Mouse (Mus musculus): ENCODE data around the gene 4833439L19Rik. TPM values are rescaled to one million over a fixed set of nuclear protein-coding genes. Genes with fewer than 3 reads are reported as not detected.

4833439L19Rik gene
- polyA plus RNA-seq, 1 experiment from 2014 or later: 262 TPM

GRCm38 (mm10) chr13:54604221-54604620, 39.0 kb upstream of the 4833439L19Rik start:
- no peaks in the 10 kb centered on the region; the same call in 1 of the 2 replicates for H3K4me1 ChIP-seq (replicated peaks; ENCODE audit: control insufficient read depth, insufficient read depth, low read length)
- no peaks in the 10 kb centered on the region for H3K36me3 ChIP-seq (ENCODE audit: control insufficient read depth, insufficient read depth, low read length)
- no peak overlapping the region for H3K27ac ChIP-seq (ENCODE audit: low read depth, low read length)
- 62% methylated on average over 4 of the region's 4 CpGs for WGBS
- H3K4me2 ChIP-seq (replicated peaks; ENCODE audit: low read depth, low read length): no peak overlapping the region
- no peak overlapping the region for H3K9ac ChIP-seq (ENCODE audit: low read depth, low read length)
- H3K4me3 ChIP-seq (ENCODE audit: low read depth, low read length): no peak overlapping the region
- DNase-seq (ENCODE audit: low spot score) (no peak), ATAC-seq (ENCODE audit: low FRiP score) (no peak)
- no peaks in the 10 kb centered on the region for H3K9me3 ChIP-seq (ENCODE audit: control insufficient read depth, low read length)
- H3K27me3 ChIP-seq (ENCODE audit: control insufficient read depth, insufficient read depth, low read length): no peaks in the 10 kb centered on the region

- H3K36me3 ChIP-seq (ENCODE audit: control insufficient read depth, insufficient read depth, low read length): no peaks in the 10 kb centered on the region
- no peaks in the 10 kb centered on the region for H3K9me3 ChIP-seq (ENCODE audit: control insufficient read depth, low read length)
- H3K27me3 ChIP-seq (ENCODE audit: control insufficient read depth, insufficient read depth, low read length): no peaks in the 10 kb centered on the region
- H3K4me3 ChIP-seq (ENCODE audit: low read depth, low read length): no peak overlapping the region
- H3K27ac ChIP-seq (ENCODE audit: low read depth, low read length): no peak overlapping the region
- no peak for ATAC-seq (ENCODE audit: low FRiP score)
- no peak overlapping the region for H3K4me2 ChIP-seq (replicated peaks; ENCODE audit: low read depth, low read length)
- no peak overlapping the region for H3K9ac ChIP-seq (ENCODE audit: low read depth, low read length)
- no peaks in the 10 kb centered on the region for H3K4me1 ChIP-seq (replicated peaks; ENCODE audit: control insufficient read depth, insufficient read depth, low read length)
- no peak for DNase-seq (ENCODE audit: low spot score)
Observed at GRCm38 (mm10) chr13:54603501-54603900, 38.3 kb upstream of the 4833439L19Rik start.

DNA sequence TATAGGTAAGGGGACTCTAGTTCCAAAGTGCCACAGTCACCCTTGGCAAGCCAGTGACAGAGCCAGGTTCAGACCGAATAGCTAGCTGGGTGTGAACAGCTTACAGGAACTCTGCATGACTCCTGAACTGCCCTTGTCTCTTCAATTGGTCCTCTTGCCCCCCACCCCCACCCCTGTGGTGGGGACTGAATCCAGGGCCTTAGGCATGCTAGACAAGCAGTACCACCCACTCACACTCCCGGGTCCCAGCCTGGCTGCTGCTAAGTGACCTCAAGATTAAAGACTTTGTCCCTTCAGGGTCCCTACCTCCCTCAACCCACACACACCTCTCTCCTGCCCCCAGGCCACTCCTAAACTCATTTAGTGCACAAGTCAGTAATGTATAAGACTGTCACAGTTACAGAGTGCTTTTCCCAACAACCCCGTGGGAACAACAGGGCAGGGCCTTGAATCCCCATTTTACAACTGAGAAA, 37.4 kb upstream of the 4833439L19Rik start:
- H3K4me3 ChIP-seq (ENCODE audit: low read depth, low read length): no peak overlapping the region
- no peaks in the 10 kb centered on the region for H3K27me3 ChIP-seq (ENCODE audit: control insufficient read depth, insufficient read depth, low read length)
- no peak overlapping the region for H3K27ac ChIP-seq (ENCODE audit: low read depth, low read length)
- H3K4me1 ChIP-seq (replicated peaks; ENCODE audit: control insufficient read depth, insufficient read depth, low read length): no peaks in the 10 kb centered on the region
- 56% methylated on average over 3 of the region's 3 CpGs for WGBS
- H3K9me3 ChIP-seq (ENCODE audit: control insufficient read depth, low read length): no peaks in the 10 kb centered on the region
- H3K4me2 ChIP-seq (replicated peaks; ENCODE audit: low read depth, low read length): no peak overlapping the region
- H3K9ac ChIP-seq (ENCODE audit: low read depth, low read length): no peak overlapping the region
- no peaks in the 10 kb centered on the region for H3K36me3 ChIP-seq (ENCODE audit: control insufficient read depth, insufficient read depth, low read length)
- ATAC-seq (ENCODE audit: low FRiP score) (no peak), DNase-seq (ENCODE audit: low spot score) (no peak)

DNA sequence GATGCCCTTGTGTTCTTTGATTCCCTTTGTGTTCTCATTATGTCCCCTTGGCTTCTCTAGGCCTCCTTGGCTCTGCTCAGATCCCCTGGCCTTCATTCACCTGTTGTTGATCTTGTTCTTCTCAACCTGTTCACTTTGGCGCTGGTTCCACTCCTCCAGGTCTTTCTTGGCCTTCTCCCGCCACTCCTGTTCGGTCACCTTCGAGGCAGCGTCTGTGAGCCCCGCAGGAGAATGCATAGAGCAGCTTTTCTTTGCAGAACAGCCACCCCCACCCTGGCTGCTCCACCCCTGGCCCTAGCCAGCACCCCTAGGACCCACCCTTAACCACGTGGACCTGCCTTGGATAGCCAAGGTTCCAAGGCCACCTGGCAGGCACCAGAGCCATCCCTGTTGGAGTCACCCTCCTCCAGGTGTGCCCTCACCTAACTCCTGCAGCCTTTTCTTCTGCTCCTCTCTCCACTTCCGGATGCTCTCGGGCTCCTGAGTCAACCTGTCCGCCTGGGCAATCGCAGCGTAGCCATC, 33.4 kb upstream of the 4833439L19Rik start:
- H3K27me3 ChIP-seq (ENCODE audit: control insufficient read depth, insufficient read depth, low read length): no peaks in the 10 kb centered on the region
- 85% methylated on average over 12 of the region's 12 CpGs for WGBS
- no peak overlapping the region for H3K27ac ChIP-seq (ENCODE audit: low read depth, low read length)
- no peaks in the 10 kb centered on the region for H3K4me1 ChIP-seq (replicated peaks; ENCODE audit: control insufficient read depth, insufficient read depth, low read length)
- ATAC-seq (ENCODE audit: low FRiP score): no peak
- DNase-seq (ENCODE audit: low spot score): no peak
- no peaks in the 10 kb centered on the region for H3K36me3 ChIP-seq (ENCODE audit: control insufficient read depth, insufficient read depth, low read length)
- no peaks in the 10 kb centered on the region for H3K9me3 ChIP-seq (ENCODE audit: control insufficient read depth, low read length)
- H3K4me3 ChIP-seq (ENCODE audit: low read depth, low read length): no peak overlapping the region
- H3K9ac ChIP-seq (ENCODE audit: low read depth, low read length): no peak overlapping the region
- no peak overlapping the region for H3K4me2 ChIP-seq (replicated peaks; ENCODE audit: low read depth, low read length)

DNA sequence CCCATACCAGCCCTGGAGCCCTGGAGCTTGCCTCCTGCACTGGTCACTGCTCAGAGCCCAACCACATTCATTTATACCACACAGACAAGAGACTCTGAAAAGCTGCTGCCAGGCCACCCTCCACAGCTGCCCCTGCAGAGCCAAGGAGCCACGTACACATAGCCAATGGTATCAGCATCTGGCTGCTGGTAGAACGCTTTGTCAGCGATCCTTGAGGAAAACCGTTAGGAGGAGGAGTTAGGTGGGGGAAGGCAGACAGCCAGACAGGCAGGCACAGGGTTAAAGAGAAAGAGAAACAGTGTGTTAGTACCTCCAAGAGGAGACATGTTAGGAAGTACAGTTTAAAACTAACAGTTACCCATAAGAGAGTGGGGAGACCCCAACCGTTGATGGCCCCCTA, 31.6 kb upstream of the 4833439L19Rik start:
- DNase-seq (ENCODE audit: low spot score) (no peak), ATAC-seq (ENCODE audit: low FRiP score) (no peak)
- Histone ChIP-seq H3K4me2 (replicated peaks; ENCODE audit: low read depth, low read length) (no peak overlapping the region), H3K4me1 (replicated peaks; ENCODE audit: control insufficient read depth, insufficient read depth, low read length) (no peaks in the 10 kb centered on the region), H3K36me3 (ENCODE audit: control insufficient read depth, insufficient read depth, low read length) (no peaks in the 10 kb centered on the region), H3K9ac (ENCODE audit: low read depth, low read length) (no peak overlapping the region), H3K9me3 (ENCODE audit: control insufficient read depth, low read length) (no peaks in the 10 kb centered on the region), H3K27ac (ENCODE audit: low read depth, low read length) (no peak overlapping the region), H3K27me3 (ENCODE audit: control insufficient read depth, insufficient read depth, low read length) (no peaks in the 10 kb centered on the region), H3K4me3 (ENCODE audit: low read depth, low read length) (no peak overlapping the region)
- WGBS: 63% methylated on average over 5 of the region's 5 CpGs

GRCm38 (mm10) chr13:54596107-54596690, 31.0 kb upstream of the 4833439L19Rik start:
- Histone ChIP-seq H3K9ac (ENCODE audit: low read depth, low read length) (no peak overlapping the region), H3K36me3 (ENCODE audit: control insufficient read depth, insufficient read depth, low read length) (no peaks in the 10 kb centered on the region), H3K27ac (ENCODE audit: low read depth, low read length) (no peak overlapping the region), H3K4me2 (replicated peaks; ENCODE audit: low read depth, low read length) (no peak overlapping the region), H3K4me1 (replicated peaks; ENCODE audit: control insufficient read depth, insufficient read depth, low read length) (no peaks in the 10 kb centered on the region), H3K4me3 (ENCODE audit: low read depth, low read length) (no peak overlapping the region), H3K27me3 (ENCODE audit: control insufficient read depth, insufficient read depth, low read length) (no peaks in the 10 kb centered on the region), H3K9me3 (ENCODE audit: control insufficient read depth, low read length) (no peaks in the 10 kb centered on the region)
- no peak for DNase-seq (ENCODE audit: low spot score)
- WGBS: 75% methylated on average over 8 of the region's 8 CpGs
- no peak for ATAC-seq (ENCODE audit: low FRiP score)

DNA sequence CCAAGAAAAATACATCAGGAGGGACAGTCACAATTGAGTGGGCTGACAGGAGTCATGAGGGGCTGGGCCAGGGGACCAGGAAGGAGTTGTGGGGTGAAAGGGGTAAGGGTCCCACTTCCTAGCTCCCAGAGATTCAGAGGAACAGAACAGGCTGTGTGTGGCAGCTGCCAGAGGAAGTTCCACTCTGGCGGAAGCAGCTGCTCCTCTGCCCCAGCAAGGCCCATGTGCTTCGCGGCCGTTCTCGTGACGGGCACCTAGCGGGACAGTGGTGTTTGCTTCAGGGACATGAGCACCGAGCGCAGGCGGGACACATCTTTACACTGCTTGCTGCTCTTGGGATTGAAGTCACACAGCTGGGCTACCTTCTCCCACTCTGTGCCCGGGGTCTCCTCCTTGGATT, 28.4 kb upstream of the 4833439L19Rik start:
- H3K4me3 ChIP-seq (ENCODE audit: low read depth, low read length): no peak overlapping the region
- H3K9me3 ChIP-seq (ENCODE audit: control insufficient read depth, low read length): no peaks in the 10 kb centered on the region
- H3K27me3 ChIP-seq (ENCODE audit: control insufficient read depth, insufficient read depth, low read length): no peaks in the 10 kb centered on the region
- H3K9ac ChIP-seq (ENCODE audit: low read depth, low read length): no peak overlapping the region
- no peaks in the 10 kb centered on the region for H3K36me3 ChIP-seq (ENCODE audit: control insufficient read depth, insufficient read depth, low read length)
- no peaks in the 10 kb centered on the region for H3K4me1 ChIP-seq (replicated peaks; ENCODE audit: control insufficient read depth, insufficient read depth, low read length)
- H3K4me2 ChIP-seq (replicated peaks; ENCODE audit: low read depth, low read length): no peak overlapping the region
- ATAC-seq (ENCODE audit: low FRiP score): no peak
- H3K27ac ChIP-seq (ENCODE audit: low read depth, low read length): no peak overlapping the region
- DNase-seq (ENCODE audit: low spot score): no peak
- 91% methylated on average over 11 of the region's 11 CpGs for WGBS

GRCm38 (mm10) chr13:54591776-54592356, 26.6 kb upstream of the 4833439L19Rik start:
- 91% methylated on average over 8 of the region's 8 CpGs for WGBS
- Histone ChIP-seq H3K36me3 (ENCODE audit: control insufficient read depth, insufficient read depth, low read length) (no peaks in the 10 kb centered on the region), H3K4me2 (replicated peaks; ENCODE audit: low read depth, low read length) (no peak overlapping the region), H3K27ac (ENCODE audit: low read depth, low read length) (no peak overlapping the region), H3K27me3 (ENCODE audit: control insufficient read depth, insufficient read depth, low read length) (no peaks in the 10 kb centered on the region), H3K9ac (ENCODE audit: low read depth, low read length) (no peak overlapping the region), H3K4me3 (ENCODE audit: low read depth, low read length) (no peak overlapping the region), H3K9me3 (ENCODE audit: control insufficient read depth, low read length) (no peaks in the 10 kb centered on the region), H3K4me1 (replicated peaks; ENCODE audit: control insufficient read depth, insufficient read depth, low read length) (no peaks in the 10 kb centered on the region)
- no peak for ATAC-seq (ENCODE audit: low FRiP score)
- DNase-seq (ENCODE audit: low spot score): no peak
